Mouse (Mus musculus): ENCODE measurements at regions not wholly inside any gene's neighbourhood (a gene's known extent, or its start where the extent isn't known, plus 50 kb on each side); places are given as distances from the start of the nearest gene placed in this dataset.

- TF ChIP-seq TCF12 (IDR thresholded peaks at IDR 0.05; ENCODE audit: low read depth, low read length) (no peak), MAFK (IDR thresholded peaks at IDR 0.05; ENCODE audit: insufficient replicate concordance, low read length) (no peak), MAX (IDR thresholded peaks at IDR 0.05; ENCODE audit: low read length) (no peak), HCFC1 (IDR thresholded peaks at IDR 0.05; ENCODE audit: low read depth, low read length) (no peak)
- H3K36me3 ChIP-seq (replicated peaks in 1 of 2; ENCODE audit: control insufficient read depth in 1 of 2, insufficient read depth in 1 of 2, low read length in 1 of 2), result no peaks in the 10 kb centered on the region
- no peak overlapping the region for H3K27ac ChIP-seq (ENCODE audit: insufficient read depth, low read depth)
- DNase-seq (ENCODE audit: extremely low read depth), result no peak
- no peak overlapping the region for H3K4me3 ChIP-seq (replicated peaks in 1 of 3; ENCODE audit: low read depth in 2 of 3, low read length in 2 of 3, poor library complexity in 1 of 3)
- no peaks in the 10 kb centered on the region for H3K79me2 ChIP-seq (replicated peaks; ENCODE audit: control insufficient read depth, extremely low read depth, insufficient read depth, poor library complexity, severe bottlenecking)
- H3K9me3 ChIP-seq (replicated peaks; ENCODE audit: low read length), result no peaks in the 10 kb centered on the region
- H3K4me2 ChIP-seq (ENCODE audit: insufficient read depth, low read depth, poor library complexity, severe bottlenecking), result no peak overlapping the region
- in situ Hi-C loops (cut with MboI; ENCODE audit: low pct_ligation_motif_present, low pct_unique_long_range_greater_than_20kb, low sequenced_read_pairs), result no loop called here
- dilution Hi-C loops (cut with MboI; ENCODE audit: extremely low pct_ligation_motif_present, extremely low pct_unique_long_range_greater_than_20kb, low sequenced_read_pairs), result no loop called here
- no peak overlapping the region for H3K9ac ChIP-seq (ENCODE audit: insufficient read depth, low read depth)
- H3K4me1 ChIP-seq (ENCODE audit: control insufficient read depth in 1 of 2, insufficient read depth in 2 of 2), result peaks cover 9 to 11% of the 10 kb centered on the region in 2 experiments; a peak in 3 of 4 replicates
- peaks cover 15% of the 10 kb centered on the region for H3K27me3 ChIP-seq (replicated peaks)
These were observed 452.5 kb downstream of the Wdr11 start for GRCm38 (mm10) chr7:130044235-130044553.

- no peak overlapping the region for H3K4me2 ChIP-seq (ENCODE audit: insufficient read depth, low read depth, poor library complexity, severe bottlenecking)
- TF ChIP-seq ELF1 (IDR thresholded peaks at IDR 0.05; ENCODE audit: low read depth, low read length) (no peak), CTCF (conservative IDR thresholded peaks at IDR 0.05 in 1 of 2, IDR thresholded peaks at IDR 0.05 in 1 of 2; ENCODE audit: low read depth in 2 of 2, low read length in 2 of 2) (no peak), ZC3H11A (IDR thresholded peaks at IDR 0.05; ENCODE audit: low read depth, low read length) (no peak), HCFC1 (IDR thresholded peaks at IDR 0.05; ENCODE audit: low read depth, low read length) (no peak), SMC3 (IDR thresholded peaks at IDR 0.05; ENCODE audit: low read depth, low read length) (no peak), IRF4 (IDR thresholded peaks at IDR 0.05; ENCODE audit: low read depth, low read length) (no peak), SIN3A (IDR thresholded peaks at IDR 0.05; ENCODE audit: low read length) (no peak), USF2 (conservative IDR thresholded peaks at IDR 0.05; ENCODE audit: low read depth, low read length) (no peak), ETS1 (conservative IDR thresholded peaks at IDR 0.05; ENCODE audit: low read depth, low read length) (no peak), E2F4 (IDR thresholded peaks at IDR 0.05; ENCODE audit: insufficient replicate concordance, low read depth, low read length) (no peak), MAX (IDR thresholded peaks at IDR 0.05; ENCODE audit: low read length) (no peak)
- peaks cover 15% of the 10 kb centered on the region for H3K27me3 ChIP-seq (replicated peaks)
- no peaks in the 10 kb centered on the region for H3K79me2 ChIP-seq (replicated peaks; ENCODE audit: control insufficient read depth, extremely low read depth, insufficient read depth, poor library complexity, severe bottlenecking)
- in situ Hi-C loops (cut with MboI; ENCODE audit: low pct_ligation_motif_present, low pct_unique_long_range_greater_than_20kb, low sequenced_read_pairs) (no loop called here), dilution Hi-C loops (cut with MboI; ENCODE audit: extremely low pct_ligation_motif_present, extremely low pct_unique_long_range_greater_than_20kb, low sequenced_read_pairs) (no loop called here)
- H3K27ac ChIP-seq (ENCODE audit: insufficient read depth, low read depth), result no peak overlapping the region
- no peaks in the 10 kb centered on the region for H3K9me3 ChIP-seq (replicated peaks; ENCODE audit: low read length)
- H3K36me3 ChIP-seq (replicated peaks in 1 of 2; ENCODE audit: control insufficient read depth in 1 of 2, insufficient read depth in 1 of 2, low read length in 1 of 2), result no peaks in the 10 kb centered on the region
- H3K9ac ChIP-seq (ENCODE audit: insufficient read depth, low read depth), result no peak overlapping the region
- no peak for DNase-seq (ENCODE audit: extremely low read depth)
- H3K4me1 ChIP-seq (ENCODE audit: control insufficient read depth in 1 of 2, insufficient read depth in 2 of 2), result peaks cover 9 to 11% of the 10 kb centered on the region in 2 experiments; a peak in 3 of 4 replicates
- H3K4me3 ChIP-seq (replicated peaks in 1 of 3; ENCODE audit: low read depth in 2 of 3, low read length in 2 of 3, poor library complexity in 1 of 3), result no peak overlapping the region
These were observed 452.9 kb downstream of the Wdr11 start for GRCm38 (mm10) chr7:130044581-130044980.

- no peaks in the 10 kb centered on the region for H3K9me3 ChIP-seq (replicated peaks; ENCODE audit: low read length)
- no peak overlapping the region for H3K4me3 ChIP-seq (replicated peaks in 1 of 3; ENCODE audit: low read depth in 2 of 3, low read length in 2 of 3, poor library complexity in 1 of 3)
- no peak overlapping the region for H3K4me2 ChIP-seq (ENCODE audit: insufficient read depth, low read depth, poor library complexity, severe bottlenecking)
- dilution Hi-C loops (cut with MboI; ENCODE audit: extremely low pct_ligation_motif_present, extremely low pct_unique_long_range_greater_than_20kb, low sequenced_read_pairs) (no loop called here), in situ Hi-C loops (cut with MboI; ENCODE audit: low pct_ligation_motif_present, low pct_unique_long_range_greater_than_20kb, low sequenced_read_pairs) (no loop called here)
- no peak overlapping the region for H3K27ac ChIP-seq (ENCODE audit: insufficient read depth, low read depth)
- peaks cover 22% of the 10 kb centered on the region for H3K27me3 ChIP-seq (replicated peaks)
- no peak for DNase-seq (ENCODE audit: extremely low read depth)
- H3K36me3 ChIP-seq (replicated peaks in 1 of 2; ENCODE audit: control insufficient read depth in 1 of 2, insufficient read depth in 1 of 2, low read length in 1 of 2), result no peaks in the 10 kb centered on the region
- H3K79me2 ChIP-seq (replicated peaks; ENCODE audit: control insufficient read depth, extremely low read depth, insufficient read depth, poor library complexity, severe bottlenecking), result no peaks in the 10 kb centered on the region
- peaks cover under 1 to 6% of the 10 kb centered on the region in 2 experiments; a peak in 2 of 4 replicates for H3K4me1 ChIP-seq (ENCODE audit: control insufficient read depth in 1 of 2, insufficient read depth in 2 of 2)
- no peak for TF ChIP-seq JUN (IDR thresholded peaks at IDR 0.05; ENCODE audit: insufficient read depth, low read depth, low read length)
- no peak for TF ChIP-seq ZMIZ1 (IDR thresholded peaks at IDR 0.05; ENCODE audit: low read depth, low read length)
- no peak for TF ChIP-seq PAX5 (IDR thresholded peaks at IDR 0.05; ENCODE audit: low read length)
- TF ChIP-seq HCFC1 (IDR thresholded peaks at IDR 0.05; ENCODE audit: low read depth, low read length), result no peak
- TF ChIP-seq MAZ (IDR thresholded peaks at IDR 0.05; ENCODE audit: low read depth, low read length), result no peak
- TF ChIP-seq USF1 (IDR thresholded peaks at IDR 0.05; ENCODE audit: low read depth, low read length), result no peak
- TF ChIP-seq E2F4 (IDR thresholded peaks at IDR 0.05; ENCODE audit: insufficient replicate concordance, low read depth, low read length), result no peak
- TF ChIP-seq ELF1 (IDR thresholded peaks at IDR 0.05; ENCODE audit: low read depth, low read length), result no peak
- H3K9ac ChIP-seq (ENCODE audit: insufficient read depth, low read depth), result no peak overlapping the region
These were observed 454.4 kb downstream of the Wdr11 start for GRCm38 (mm10) chr7:130046086-130046485.

All from CH12.LX (cell line).